14 mouse cellular contexts compared by ENCODE assay signal in the genomic region with DNA sequence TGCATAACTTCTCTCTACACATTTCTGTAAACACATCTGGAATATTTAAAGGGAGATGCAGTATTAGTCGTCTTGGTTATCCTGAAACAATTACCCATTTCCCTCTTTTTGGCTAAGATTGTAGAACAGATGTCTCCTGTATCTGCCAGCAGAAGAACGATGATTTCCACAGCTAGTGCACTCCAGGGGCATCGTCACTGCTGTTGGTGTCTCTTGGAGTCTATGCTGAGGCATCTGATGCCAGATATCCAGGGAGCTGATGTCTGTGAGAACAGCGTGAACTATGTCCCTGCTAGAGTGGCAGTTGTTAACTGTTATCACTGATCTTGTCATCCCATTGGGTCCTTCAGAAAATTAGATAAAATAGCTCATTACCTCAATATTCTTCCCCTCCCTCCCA.
A peak's percentile ranks its signal among the peaks of the same experiment; 100 is the strongest.
DNase-seq lines count a peak whose midpoint lies in the region; ATAC-seq and TF ChIP-seq lines count a peak whose summit lies in the region.
"Had no signal": no experiment of that assay in that cellular context is flagged by ENCODE, and none has a peak within 500 bp of the region (broad histone marks: within the 10 kb centered on the region; RNA-seq: fewer than 3 reads in every experiment).

No protein-coding gene starts in this region.

- H3K27me3 ChIP-seq in lung, embryonic 14.5 days (ENCODE audit: insufficient read depth, low read length): no peaks in the 10 kb centered on the region
- H3K27me3 ChIP-seq in intestine, embryonic 16.5 days (replicated peaks; ENCODE audit: control insufficient read depth, insufficient read depth, low read length): no peaks in the 10 kb centered on the region
- H3K27me3 ChIP-seq: embryonic facial prominence, embryonic 12.5 days; megakaryocyte, embryonic 14.5 days had no signal

- no peak overlapping the region for H3K4me2 ChIP-seq in lung, embryonic 14.5 days
- H3K4me2 ChIP-seq in intestine, embryonic 16.5 days (ENCODE audit: low read depth, low read length): no peak overlapping the region
- H3K4me2 ChIP-seq: embryonic facial prominence, embryonic 12.5 days had no signal

- H3K4me1 ChIP-seq in lung, embryonic 14.5 days (ENCODE audit: insufficient read depth): no peaks in the 10 kb centered on the region
- no peaks in the 10 kb centered on the region for H3K4me1 ChIP-seq in intestine, embryonic 16.5 days (ENCODE audit: control insufficient read depth, insufficient read depth, low read length)
- H3K4me1 ChIP-seq: embryonic facial prominence, embryonic 12.5 days; megakaryocyte, embryonic 14.5 days had no signal

- no peaks in the 10 kb centered on the region for H3K9me3 ChIP-seq in lung, embryonic 14.5 days (ENCODE audit: low read depth, low read length)
- H3K9me3 ChIP-seq in intestine, embryonic 16.5 days (ENCODE audit: control insufficient read depth, low read length): no peaks in the 10 kb centered on the region
- H3K9me3 ChIP-seq: embryonic facial prominence, embryonic 12.5 days; megakaryocyte, embryonic 14.5 days had no signal

- no peak overlapping the region for H3K4me3 ChIP-seq in lung, embryonic 14.5 days (ENCODE audit: low read depth, low read length)
- H3K4me3 ChIP-seq in intestine, embryonic 16.5 days (ENCODE audit: low read length): no peak overlapping the region
- H3K4me3 ChIP-seq: embryonic facial prominence, embryonic 12.5 days; megakaryocyte, embryonic 14.5 days had no signal

- WGBS in lung, embryonic 14.5 days: 43% methylated on average over 4 of the region's 4 CpGs
- WGBS in intestine, embryonic 16.5 days: 58% methylated on average over 4 of the region's 4 CpGs

- intact Hi-C loops in left cerebral cortex, postnatal 4 days (cut with DNase I): no loop called here

- no peak overlapping the region for H3K27ac ChIP-seq in lung, embryonic 14.5 days (ENCODE audit: low read depth)
- no peak overlapping the region for H3K27ac ChIP-seq in intestine, embryonic 16.5 days (ENCODE audit: low read length)
- H3K27ac ChIP-seq: embryonic facial prominence, embryonic 12.5 days had no signal

- TF ChIP-seq CTCF in lung, embryonic 14.5 days (IDR thresholded peaks at IDR 0.05; ENCODE audit: low read depth): no peak

- no peaks in the 10 kb centered on the region for H3K36me3 ChIP-seq in lung, embryonic 14.5 days (ENCODE audit: insufficient read depth)
- H3K36me3 ChIP-seq in intestine, embryonic 16.5 days (ENCODE audit: control insufficient read depth, insufficient read depth, low read length): no peaks in the 10 kb centered on the region
- H3K36me3 ChIP-seq: embryonic facial prominence, embryonic 12.5 days had no signal

- H3K9ac ChIP-seq in lung, embryonic 14.5 days: no peak overlapping the region
- H3K9ac ChIP-seq in intestine, embryonic 16.5 days (ENCODE audit: low read depth, low read length): no peak overlapping the region
- H3K9ac ChIP-seq: embryonic facial prominence, embryonic 12.5 days had no signal

- peak; percentile 45 to 68 for DNase-seq in cerebellum, postnatal 14 days
- no peak for DNase-seq in cerebellum, adult 11-12 months
- peak; percentile 21 for DNase-seq in lung, embryonic 14.5 days
- DNase-seq in lung, adult 18-20 months: no peak
- peak; percentile 47 for DNase-seq in layer of hippocampus, adult 11-12 months (ENCODE audit: low spot score)
- peak; percentile 58 for DNase-seq in left cerebral cortex, postnatal 4 days
- no peak for DNase-seq in retina, embryonic 14.5 days (ENCODE audit: low spot score)
- DNase-seq: adrenal gland, postnatal 10 days; cerebellum, adult 8-10 months; kidney, adult 18-20 months; thymus, adult 18-20 months had no signal

- ATAC-seq in lung, embryonic 14.5 days (ENCODE audit: insufficient read depth): peak; percentile 60; the same call in 1 of the 2 replicates
- ATAC-seq in intestine, embryonic 16.5 days: no peak

Comparison
In these comparisons a context has a peak if more than half of its experiments do, and no peak if none do; other contexts are left out.
1. DNase-seq: peak in cerebellum, postnatal 14 days (2 of 2), lung, embryonic 14.5 days (single experiment), layer of hippocampus, adult 11-12 months (single experiment) and left cerebral cortex, postnatal 4 days (single experiment); none in cerebellum, adult 11-12 months (single experiment), lung, adult 18-20 months (0 of 2) and retina, embryonic 14.5 days (single experiment).